Mouse (Mus musculus): Measurements from ENCODE around the gene Fndc3b.

DNA sequence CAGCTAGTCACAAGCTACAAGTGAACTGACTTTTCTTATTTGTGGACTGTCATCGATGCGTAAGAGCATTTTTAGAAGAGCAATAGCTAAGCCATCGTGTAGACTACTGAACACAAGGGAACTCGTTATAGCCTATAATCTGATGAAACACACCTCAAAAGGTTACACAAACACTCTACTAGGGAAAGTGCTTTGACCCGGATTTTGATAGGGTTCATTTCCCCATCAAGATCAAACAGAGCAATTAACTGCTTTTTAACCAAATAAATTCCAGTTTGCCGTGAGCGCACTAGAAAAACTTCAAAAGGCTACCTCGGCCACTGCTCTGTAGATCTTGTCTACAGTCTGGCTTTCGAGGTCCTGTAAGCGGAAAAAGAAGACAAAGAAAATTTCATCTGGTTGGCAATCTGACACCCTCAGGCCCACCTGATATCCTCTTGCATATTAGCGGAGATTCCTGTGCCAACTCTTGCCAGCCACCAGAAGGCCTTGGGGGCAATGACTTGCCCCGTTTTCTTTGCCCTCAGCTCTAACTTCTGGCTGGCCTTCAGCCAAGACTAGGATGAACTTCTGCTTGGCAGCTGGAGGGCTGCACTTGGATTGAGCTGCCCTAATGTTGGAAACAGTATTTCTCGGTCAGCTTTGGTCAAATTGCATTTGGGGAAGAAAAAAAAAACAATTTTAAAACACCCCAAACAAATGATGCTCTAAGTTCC, 107.0 kb downstream of the Fndc3b start:
- TF ChIP-seq CTCF (conservative IDR thresholded peaks at IDR 0.05; ENCODE audit: insufficient read depth, insufficient read length, low read depth, low read length) (no peak), POLR2A (IDR thresholded peaks at IDR 0.05; ENCODE audit: low read depth, low read length) (no peak)

Measured in kidney, adult 2 months (tissue).